Mouse (Mus musculus) limb, embryonic 14.5 days (tissue): Measurements from ENCODE around the gene Spata45. TPM values are rescaled to one million over a fixed set of nuclear protein-coding genes. Genes with fewer than 3 reads are reported as not detected.

ENCODE experiments used
- ATAC-seq: fragments of 200-750 bp; cut with Nextera tagmentation; 2 replicates; pipeline ENCODE4 v1.8.0; 2017; ENCODE audit warnings: low read depth, moderate number of reproducible peaks, moderate TSS enrichment; ENCODE audit not compliant: low FRiP score
- DNase-seq: peaks from one replicate; pipeline ENCODE4 v3.0.0-alpha.2; 2015; ENCODE audit warnings: low spot score
- H3K27ac ChIP-seq: fragments of 300-500 bp; sonication (generic); replicated peaks from 2 replicates; pipeline ENCODE4 v1.5.1; 2014; ENCODE audit warnings: low read depth, mild to moderate bottlenecking, low read length, moderate library complexity, mixed read lengths
- H3K27me3 ChIP-seq: fragments of 300-500 bp; sonication (generic); 2 replicates; pipeline ENCODE4 v1.6.1; 2014; ENCODE audit warnings: low read length, mixed read lengths; ENCODE audit not compliant: control insufficient read depth, insufficient read depth
- H3K36me3 ChIP-seq: fragments of 300-500 bp; sonication (generic); 2 replicates; pipeline ENCODE4 v1.6.1; 2014; ENCODE audit warnings: mild to moderate bottlenecking, low read length, moderate library complexity, mixed read lengths; ENCODE audit not compliant: control insufficient read depth, insufficient read depth
- H3K4me1 ChIP-seq: fragments of 300-500 bp; sonication (generic); 2 replicates; pipeline ENCODE4 v1.6.1; 2014; ENCODE audit warnings: antibody characterized with exemption, low read length, mixed read lengths; ENCODE audit not compliant: control insufficient read depth, insufficient read depth
- H3K4me2 ChIP-seq: fragments of 300-500 bp; sonication (generic); replicated peaks from 2 replicates; pipeline ENCODE4 v1.6.1; 2014; ENCODE audit warnings: low read depth, mild to moderate bottlenecking, low read length, moderate library complexity; ENCODE audit not compliant: severe bottlenecking
- H3K4me3 ChIP-seq: fragments of 300-500 bp; sonication (generic); replicated peaks from 2 replicates; pipeline ENCODE4 v1.5.1; 2014; ENCODE audit warnings: low read length
- H3K9ac ChIP-seq: fragments of 300-500 bp; sonication (generic); 2 replicates; pipeline ENCODE4 v1.6.1; 2014; ENCODE audit warnings: mild to moderate bottlenecking, low read depth, low read length, moderate library complexity; ENCODE audit not compliant: severe bottlenecking
- H3K9me3 ChIP-seq: fragments of 300-500 bp; sonication (generic); 2 replicates; pipeline ENCODE4 v1.6.1; 2016; ENCODE audit warnings: low read length; ENCODE audit not compliant: control insufficient read depth
- POLR2A ChIP-seq: fragments of 200-500 bp; IDR thresholded peaks from 2 replicates; pipeline ENCODE4 v1.8.0; 2012; ENCODE audit warnings: inconsistent platforms, mild to moderate bottlenecking, moderate library complexity, borderline replicate concordance; ENCODE audit not compliant: insufficient read depth, insufficient read length; ENCODE audit errors: extremely low read depth
- WGBS: fragments of 180-500 bp; shearing (Covaris S2); extraction: QIAGEN DNeasy Blood & Tissue Kit; methylation state at CpG from one replicate; pipeline ENCODE4 v1.1.7; 2014; 5-methylcytosine and 5-hydroxymethylcytosine counted together
- polyA plus RNA-seq, 2 experiments: library from polyadenylated mRNA; depleted of rRNA in 1 of 2; stranded (reverse) in 1 of 2; unstranded in 1 of 2; fragments of >200 nt; fragmentation: Nextera tagmentation in 1 of 2; extraction: Ambion mirVana in 1 of 2; gene quantifications; 2 replicates each; pipeline versions ENCODE4 v1.2.1 to v1.2.3; 2012 to 2014

Gene Spata45
- polyA plus RNA-seq, 2 experiments = not detected

GRCm38 (mm10) chr1:191000686-191001085 is 35.8 kb upstream of the Spata45 start:
- DNase-seq (no peak), ATAC-seq (no peak)
- H3K4me1 ChIP-seq = no peaks in the 10 kb centered on the region
- H3K4me3 ChIP-seq = no peak overlapping the region
- TF ChIP-seq POLR2A = no peak
- no peak overlapping the region for H3K4me2 ChIP-seq
- no peaks in the 10 kb centered on the region for H3K27me3 ChIP-seq
- no peak overlapping the region for H3K27ac ChIP-seq
- peaks cover 9% of the 10 kb centered on the region for H3K36me3 ChIP-seq
- H3K9ac ChIP-seq = no peak overlapping the region
- WGBS = 73% methylated on average over 3 of the region's 3 CpGs
- peaks cover 7% of the 10 kb centered on the region for H3K9me3 ChIP-seq

- Histone ChIP-seq H3K9me3 (peaks cover 7% of the 10 kb centered on the region), H3K4me1 (no peaks in the 10 kb centered on the region), H3K4me2 (no peak overlapping the region), H3K9ac (no peak overlapping the region), H3K36me3 (peaks cover 12% of the 10 kb centered on the region), H3K4me3 (no peak overlapping the region), H3K27ac (no peak overlapping the region), H3K27me3 (no peaks in the 10 kb centered on the region)
- ATAC-seq (no peak), DNase-seq (no peak)
- TF ChIP-seq POLR2A = no peak
- 58% methylated on average over 6 of the region's 6 CpGs for WGBS
Observed at GRCm38 (mm10) chr1:191002201-191002600, 34.2 kb upstream of the Spata45 start.

GRCm38 (mm10) chr1:191008707-191009106 is 27.7 kb upstream of the Spata45 start:
- Histone ChIP-seq H3K4me2 (no peak overlapping the region), H3K9me3 (no peaks in the 10 kb centered on the region), H3K36me3 (peaks cover 56% of the 10 kb centered on the region), H3K4me1 (no peaks in the 10 kb centered on the region), H3K9ac (no peak overlapping the region), H3K4me3 (no peak overlapping the region), H3K27ac (no peak overlapping the region), H3K27me3 (no peaks in the 10 kb centered on the region)
- no peak for TF ChIP-seq POLR2A
- DNase-seq = no peak
- no peak for ATAC-seq
- WGBS = 96% methylated on average over 5 of the region's 5 CpGs

GRCm38 (mm10) chr1:191014271-191014670 is 22.2 kb upstream of the Spata45 start:
- WGBS = 96% methylated on average over 3 of the region's 3 CpGs
- H3K27me3 ChIP-seq = no peaks in the 10 kb centered on the region
- H3K27ac ChIP-seq = no peak overlapping the region
- H3K4me3 ChIP-seq = no peak overlapping the region
- H3K4me1 ChIP-seq = no peaks in the 10 kb centered on the region
- no peak overlapping the region for H3K4me2 ChIP-seq
- no peaks in the 10 kb centered on the region for H3K9me3 ChIP-seq
- H3K9ac ChIP-seq = no peak overlapping the region
- H3K36me3 ChIP-seq = peaks cover 38% of the 10 kb centered on the region
- TF ChIP-seq POLR2A = no peak
- ATAC-seq = no peak
- no peak for DNase-seq

- H3K4me3 ChIP-seq = no peak overlapping the region
- TF ChIP-seq POLR2A = no peak
- H3K9ac ChIP-seq = no peak overlapping the region
- WGBS = 92% methylated on average over 5 of the region's 5 CpGs
- H3K4me2 ChIP-seq = no peak overlapping the region
- H3K27me3 ChIP-seq = no peaks in the 10 kb centered on the region
- ATAC-seq (no peak), DNase-seq (no peak)
- peaks cover 9% of the 10 kb centered on the region for H3K36me3 ChIP-seq
- H3K9me3 ChIP-seq = no peaks in the 10 kb centered on the region
- H3K27ac ChIP-seq = no peak overlapping the region
- H3K4me1 ChIP-seq = peaks cover 5% of the 10 kb centered on the region
Observed at GRCm38 (mm10) chr1:191019803-191020202, 16.6 kb upstream of the Spata45 start.
